Mouse (Mus musculus): ENCODE data around the gene 0610010F05Rik. TPM values are rescaled to one million over a fixed set of nuclear protein-coding genes. Genes with fewer than 3 reads are reported as not detected.
"Not testable (repeated sequence)": the region's sequence is repeated elsewhere in the genome, so short reads cannot be mapped to it uniquely, and the experiment has no call there.

The 0610010F05Rik gene
- polyA plus RNA-seq, 1 experiment from 2014 or later: 12.6 TPM

- H3K27ac ChIP-seq (replicated peaks): no peak overlapping the region
- no peaks in the 10 kb centered on the region for H3K9me3 ChIP-seq
- peaks cover 16% of the 10 kb centered on the region for H3K4me1 ChIP-seq
- no peaks in the 10 kb centered on the region for H3K27me3 ChIP-seq (replicated peaks)
- peaks cover 8% of the 10 kb centered on the region for H3K36me3 ChIP-seq
- H3K9ac ChIP-seq: no peak overlapping the region
- peak overlapping the region; percentile 40; the same call in 1 of the 2 replicates for H3K4me2 ChIP-seq
- no peak for ATAC-seq (ENCODE audit: extremely low read depth, insufficient number of reproducible peaks, low FRiP score, low TSS enrichment)
- no peak overlapping the region for H3K4me3 ChIP-seq
Observed at GRCm38 (mm10) chr11:23664232-23664631, 30.8 kb upstream of the 0610010F05Rik start.

GRCm38 (mm10) chr11:23657791-23658190 is 24.4 kb upstream of the 0610010F05Rik start:
- H3K27me3 ChIP-seq (replicated peaks): no peaks in the 10 kb centered on the region
- no peak overlapping the region for H3K4me2 ChIP-seq
- 65% methylated on average over 2 of the region's 2 CpGs for WGBS
- no peak overlapping the region for H3K4me3 ChIP-seq
- H3K36me3 ChIP-seq: peaks cover 11% of the 10 kb centered on the region
- no peaks in the 10 kb centered on the region for H3K9me3 ChIP-seq
- no peak overlapping the region for H3K9ac ChIP-seq
- no peak for ATAC-seq (ENCODE audit: extremely low read depth, insufficient number of reproducible peaks, low FRiP score, low TSS enrichment)
- H3K4me1 ChIP-seq: peaks cover 2% of the 10 kb centered on the region; the same call in 1 of the 2 replicates
- H3K27ac ChIP-seq (replicated peaks): no peak overlapping the region

- Histone ChIP-seq H3K36me3 (peaks cover 37% of the 10 kb centered on the region), H3K27ac (replicated peaks) (no peak overlapping the region), H3K4me3 (no peak overlapping the region), H3K27me3 (replicated peaks) (no peaks in the 10 kb centered on the region), H3K4me2 (no peak overlapping the region), H3K4me1 (no peaks in the 10 kb centered on the region), H3K9ac (no peak overlapping the region), H3K9me3 (no peaks in the 10 kb centered on the region)
- no peak for ATAC-seq (ENCODE audit: extremely low read depth, insufficient number of reproducible peaks, low FRiP score, low TSS enrichment)
- 72% methylated on average over 3 of the region's 3 CpGs for WGBS
Observed at GRCm38 (mm10) chr11:23653666-23654065, 20.2 kb upstream of the 0610010F05Rik start.

- no peaks in the 10 kb centered on the region for H3K9me3 ChIP-seq
- H3K27me3 ChIP-seq (replicated peaks): no peaks in the 10 kb centered on the region
- H3K4me3 ChIP-seq: no peak overlapping the region
- no peak for ATAC-seq (ENCODE audit: extremely low read depth, insufficient number of reproducible peaks, low FRiP score, low TSS enrichment)
- 93% methylated on average over 3 of the region's 3 CpGs for WGBS
- H3K27ac ChIP-seq (replicated peaks): no peak overlapping the region
- peaks cover 65% of the 10 kb centered on the region for H3K36me3 ChIP-seq
- H3K4me2 ChIP-seq: no peak overlapping the region
- no peak overlapping the region for H3K9ac ChIP-seq
- no peaks in the 10 kb centered on the region for H3K4me1 ChIP-seq
Observed at GRCm38 (mm10) chr11:23647835-23648234, 14.4 kb upstream of the 0610010F05Rik start.

GRCm38 (mm10) chr11:23647431-23647830 is 14.0 kb upstream of the 0610010F05Rik start:
- Histone ChIP-seq H3K36me3 (peaks cover 69% of the 10 kb centered on the region), H3K27ac (replicated peaks) (no peak overlapping the region), H3K9ac (no peak overlapping the region), H3K27me3 (replicated peaks) (no peaks in the 10 kb centered on the region), H3K4me3 (no peak overlapping the region), H3K4me1 (no peaks in the 10 kb centered on the region), H3K9me3 (peaks cover 3% of the 10 kb centered on the region; the same call in 1 of the 2 replicates), H3K4me2 (no peak overlapping the region)
- ATAC-seq (ENCODE audit: extremely low read depth, insufficient number of reproducible peaks, low FRiP score, low TSS enrichment): no peak

GRCm38 (mm10) chr11:23634573-23634972 is 1.1 kb upstream of the 0610010F05Rik start:
- Histone ChIP-seq H3K36me3 (peaks cover 13% of the 10 kb centered on the region), H3K4me1 (peaks cover 10% of the 10 kb centered on the region), H3K4me3 (no peak overlapping the region), H3K4me2 (peak overlapping the region; percentile 79; the same call in 1 of the 2 replicates), H3K9ac (0 out of 2 replicates have a peak overlapping the region, but pooled peaks have one; percentile 67), H3K27ac (replicated peaks) (no peak overlapping the region), H3K9me3 (no peaks in the 10 kb centered on the region), H3K27me3 (replicated peaks) (no peaks in the 10 kb centered on the region)
- ATAC-seq (ENCODE audit: extremely low read depth, insufficient number of reproducible peaks, low FRiP score, low TSS enrichment): no peak
- WGBS: 45% methylated on average over 8 of the region's 8 CpGs

- peaks cover 10% of the 10 kb centered on the region for H3K4me1 ChIP-seq
- peak overlapping the region; percentile 79 for H3K4me2 ChIP-seq
- peak overlapping the region; percentile 73 for H3K27ac ChIP-seq (replicated peaks)
- H3K27me3 ChIP-seq (replicated peaks): no peaks in the 10 kb centered on the region
- H3K4me3 ChIP-seq: peak overlapping the region; percentile 90
- no peaks in the 10 kb centered on the region for H3K9me3 ChIP-seq
- 9% methylated on average over 7 of the region's 7 CpGs for WGBS
- H3K36me3 ChIP-seq: 0 out of 2 replicates have a peak, but pooled peaks cover 8% of the 10 kb centered on the region
- no peak for ATAC-seq (ENCODE audit: extremely low read depth, insufficient number of reproducible peaks, low FRiP score, low TSS enrichment)
- peak overlapping the region; percentile 67 for H3K9ac ChIP-seq
Observed at GRCm38 (mm10) chr11:23633879-23634215, 408 bp upstream of the 0610010F05Rik start.

- H3K27ac ChIP-seq (replicated peaks): no peak overlapping the region
- H3K9me3 ChIP-seq: no peaks in the 10 kb centered on the region
- H3K4me3 ChIP-seq: no peak overlapping the region
- H3K9ac ChIP-seq: no peak overlapping the region
- H3K4me2 ChIP-seq: no peak overlapping the region
- no peaks in the 10 kb centered on the region for H3K27me3 ChIP-seq (replicated peaks)
- H3K4me1 ChIP-seq: peaks cover 10% of the 10 kb centered on the region
- peaks cover 15% of the 10 kb centered on the region for H3K36me3 ChIP-seq
- no peak for ATAC-seq (ENCODE audit: extremely low read depth, insufficient number of reproducible peaks, low FRiP score, low TSS enrichment)
Observed at GRCm38 (mm10) chr11:23630664-23631063, 2.8 kb downstream of the 0610010F05Rik start.

- H3K9me3 ChIP-seq: no peaks in the 10 kb centered on the region
- no peak overlapping the region for H3K27ac ChIP-seq (replicated peaks)
- no peak overlapping the region for H3K9ac ChIP-seq
- ATAC-seq (ENCODE audit: extremely low read depth, insufficient number of reproducible peaks, low FRiP score, low TSS enrichment): no peak
- no peaks in the 10 kb centered on the region for H3K4me1 ChIP-seq
- peaks cover 47% of the 10 kb centered on the region for H3K36me3 ChIP-seq
- H3K4me3 ChIP-seq: no peak overlapping the region
- 60% methylated on average over 5 of the region's 5 CpGs for WGBS
- H3K27me3 ChIP-seq (replicated peaks): no peaks in the 10 kb centered on the region
- no peak overlapping the region for H3K4me2 ChIP-seq
Observed at GRCm38 (mm10) chr11:23618995-23619394, 14.4 kb downstream of the 0610010F05Rik start.

GRCm38 (mm10) chr11:23614546-23614945 is 18.9 kb downstream of the 0610010F05Rik start:
- Histone ChIP-seq H3K9ac (no peak overlapping the region), H3K4me1 (no peaks in the 10 kb centered on the region), H3K27ac (replicated peaks) (no peak overlapping the region), H3K4me3 (no peak overlapping the region), H3K9me3 (no peaks in the 10 kb centered on the region), H3K36me3 (peaks cover 40% of the 10 kb centered on the region), H3K27me3 (replicated peaks) (no peaks in the 10 kb centered on the region), H3K4me2 (no peak overlapping the region)
- WGBS: 79% methylated on average over 5 of the region's 5 CpGs
- ATAC-seq (ENCODE audit: extremely low read depth, insufficient number of reproducible peaks, low FRiP score, low TSS enrichment): no peak

- ATAC-seq (ENCODE audit: extremely low read depth, insufficient number of reproducible peaks, low FRiP score, low TSS enrichment); H3K9me3 ChIP-seq; H3K4me2 ChIP-seq; H3K27me3 ChIP-seq (replicated peaks); H3K4me1 ChIP-seq; H3K9ac ChIP-seq; H3K4me3 ChIP-seq; H3K27ac ChIP-seq (replicated peaks): not testable (repeated sequence)
- 82% methylated on average over 6 of the region's 6 CpGs for WGBS
- peaks cover 67% of the 10 kb centered on the region for H3K36me3 ChIP-seq
Observed at GRCm38 (mm10) chr11:23607291-23607690, 26.1 kb downstream of the 0610010F05Rik start.

- Histone ChIP-seq H3K27me3 (replicated peaks) (no peaks in the 10 kb centered on the region), H3K9me3 (no peaks in the 10 kb centered on the region), H3K27ac (replicated peaks) (no peak overlapping the region), H3K4me2 (no peak overlapping the region), H3K9ac (no peak overlapping the region), H3K4me1 (0 out of 2 replicates have a peak, but pooled peaks cover 5% of the 10 kb centered on the region), H3K36me3 (peaks cover 41% of the 10 kb centered on the region), H3K4me3 (no peak overlapping the region)
- 65% methylated on average over 7 of the region's 7 CpGs for WGBS
- no peak for ATAC-seq (ENCODE audit: extremely low read depth, insufficient number of reproducible peaks, low FRiP score, low TSS enrichment)
Observed at GRCm38 (mm10) chr11:23570130-23570529, 63.3 kb downstream of the 0610010F05Rik start.

Data from heart, embryonic 13.5 days (tissue).